Mouse (Mus musculus) stomach, postnatal 0 days (tissue): ENCODE measurements around the gene Pdgfa. TPM values are rescaled to one million over a fixed set of nuclear protein-coding genes. Genes with fewer than 3 reads are reported as not detected.
A peak's percentile ranks its signal among the peaks of the same experiment; 100 is the strongest.

Source experiments
- ATAC-seq: fragments of 200-750 bp; cut with Nextera tagmentation; 2 replicates; pipeline ENCODE4 v1.8.0; 2017; ENCODE audit not compliant: low FRiP score, low TSS enrichment
- DNase-seq: peaks from one replicate; pipeline ENCODE4 v3.0.0-alpha.2; 2016; ENCODE audit warnings: low spot score
- H3K27ac ChIP-seq: fragments of 300-500 bp; sonication (generic); replicated peaks from 2 replicates; pipeline ENCODE4 v1.5.1; 2014; ENCODE audit warnings: mild to moderate bottlenecking, control low read depth
- H3K27me3 ChIP-seq: fragments of 300-500 bp; sonication (generic); 2 replicates; pipeline ENCODE4 v1.6.1; 2014; ENCODE audit warnings: low read length; ENCODE audit not compliant: control insufficient read depth, insufficient read depth
- H3K36me3 ChIP-seq: fragments of 300-500 bp; sonication (generic); 2 replicates; pipeline ENCODE4 v1.6.1; 2014; ENCODE audit warnings: low read length, mixed read lengths; ENCODE audit not compliant: control insufficient read depth, insufficient read depth
- H3K4me1 ChIP-seq: fragments of 300-500 bp; sonication (generic); replicated peaks from 2 replicates; pipeline ENCODE4 v1.6.1; 2014; ENCODE audit warnings: antibody characterized with exemption; ENCODE audit not compliant: control insufficient read depth, insufficient read depth
- H3K4me2 ChIP-seq: fragments of 300-500 bp; sonication (generic); replicated peaks from 2 replicates; pipeline ENCODE4 v1.6.1; 2014; ENCODE audit warnings: low read depth, mild to moderate bottlenecking, control low read depth, moderate library complexity
- H3K4me3 ChIP-seq: fragments of 300-500 bp; sonication (generic); 2 replicates; pipeline ENCODE4 v1.5.1; 2014; ENCODE audit warnings: low read depth, low read length, control low read depth
- H3K9ac ChIP-seq: fragments of 300-500 bp; sonication (generic); 2 replicates; pipeline ENCODE4 v1.6.1; 2014; ENCODE audit warnings: mild to moderate bottlenecking, low read length, control low read depth, mixed read lengths
- H3K9me3 ChIP-seq: fragments of 300-500 bp; sonication (generic); 2 replicates; pipeline ENCODE4 v1.6.1; 2016; ENCODE audit warnings: low read length; ENCODE audit not compliant: control insufficient read depth
- CTCF ChIP-seq: IDR thresholded peaks from 2 replicates; pipeline ENCODE4 v1.5.1; 2016; ENCODE audit warnings: antibody characterized with exemption, low read depth, mild to moderate bottlenecking, moderate library complexity
- EP300 ChIP-seq: optimal IDR thresholded peaks from 2 replicates; pipeline ENCODE3; 2016; ENCODE audit warnings: antibody characterized with exemption
- whole genome bisulfite sequencing: fragments of 180-500 bp; shearing (Covaris S2); extraction: QIAGEN DNeasy Blood & Tissue Kit; methylation state at CpG from one replicate; pipeline ENCODE4 v1.1.7; 2014; 5-methylcytosine and 5-hydroxymethylcytosine counted together
- polyA plus RNA-seq: library from polyadenylated mRNA; unstranded; fragments of >200 nt; fragmentation: Nextera tagmentation; extraction: Ambion mirVana; gene quantifications from 2 replicates; pipeline ENCODE4 v1.2.1, GENCODE M21; 2015

The Pdgfa gene
- polyA plus RNA-seq, 1 experiment from 2014 or later, result 60.4 TPM

DNA sequence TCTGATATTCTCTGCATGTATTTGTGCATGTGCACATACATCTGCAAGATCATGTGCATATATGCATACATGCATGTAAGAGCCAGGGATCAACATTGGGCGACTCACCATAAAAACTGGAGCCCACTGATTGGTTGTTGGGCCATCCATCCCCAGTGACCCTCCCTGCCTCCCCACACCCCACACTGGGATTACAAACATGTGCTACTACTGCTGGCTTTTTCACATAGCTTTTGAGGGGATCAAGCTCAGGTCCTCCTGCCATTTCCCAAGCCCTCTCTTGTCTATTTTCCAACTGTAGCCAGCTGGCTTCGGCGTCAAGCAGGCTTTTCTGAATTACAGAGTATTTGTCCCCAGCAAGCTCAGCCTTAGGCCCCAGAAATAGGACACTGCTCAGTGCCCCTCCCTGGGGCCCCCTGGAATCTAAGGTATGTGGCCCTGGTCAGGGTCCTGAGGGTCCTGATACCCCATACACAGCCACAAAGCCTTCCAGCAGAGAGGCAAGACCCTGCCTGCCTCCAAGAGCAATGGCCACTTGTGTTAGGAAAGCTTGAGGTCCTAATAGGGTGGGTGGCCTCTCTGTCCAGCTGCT is 58.5 kb downstream of the Pdgfa start:
- no peaks in the 10 kb centered on the region for H3K27me3 ChIP-seq
- H3K36me3 ChIP-seq, result no peaks in the 10 kb centered on the region
- WGBS, result 48% methylated on average over 3 of the region's 3 CpGs
- no peak overlapping the region for H3K4me2 ChIP-seq
- no peaks in the 10 kb centered on the region for H3K4me1 ChIP-seq
- no peaks in the 10 kb centered on the region for H3K9me3 ChIP-seq
- ATAC-seq (no peak), DNase-seq (no peak)
- H3K4me3 ChIP-seq, result no peak overlapping the region
- H3K9ac ChIP-seq, result no peak overlapping the region
- no peak for TF ChIP-seq CTCF
- TF ChIP-seq EP300, result no peak
- no peak overlapping the region for H3K27ac ChIP-seq

DNA sequence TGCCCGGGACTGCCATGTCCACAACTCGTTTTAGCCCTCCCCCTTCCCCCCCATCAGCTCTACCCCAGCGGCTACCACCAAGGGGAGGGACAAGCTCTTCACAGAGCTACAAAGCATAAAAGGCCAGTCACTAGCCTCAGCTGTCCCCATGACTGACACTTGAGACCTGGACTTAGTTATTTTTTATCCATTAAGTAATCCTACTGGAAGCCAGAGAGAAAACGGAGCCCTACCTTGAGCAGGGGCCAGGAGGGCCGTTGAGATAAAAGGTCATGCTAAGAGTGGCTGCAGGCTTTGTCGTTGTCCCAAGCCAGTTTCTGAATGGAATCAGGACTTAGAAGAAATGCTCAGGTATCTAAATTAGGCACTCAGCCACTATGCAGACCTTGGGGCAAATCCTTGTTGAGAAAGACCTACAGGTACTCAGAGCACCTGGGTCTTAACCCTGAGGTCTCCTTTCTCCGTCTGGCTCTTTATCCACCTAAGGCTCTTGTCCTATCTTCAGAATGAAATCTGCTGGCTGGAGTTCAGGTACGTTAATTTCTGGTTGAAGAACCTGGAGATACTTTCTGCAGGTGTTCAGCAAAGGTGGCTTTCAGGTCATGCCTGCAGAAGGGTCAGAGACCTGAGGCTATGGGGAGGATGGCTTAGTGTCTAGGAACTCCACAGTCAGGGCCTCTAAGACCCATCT is 60.6 kb downstream of the Pdgfa start:
- Histone ChIP-seq H3K27ac (no peak overlapping the region), H3K4me3 (no peak overlapping the region), H3K36me3 (no peaks in the 10 kb centered on the region), H3K27me3 (no peaks in the 10 kb centered on the region), H3K9me3 (no peaks in the 10 kb centered on the region), H3K4me2 (no peak overlapping the region), H3K4me1 (no peaks in the 10 kb centered on the region), H3K9ac (no peak overlapping the region)
- DNase-seq (no peak), ATAC-seq (no peak)
- no peak for TF ChIP-seq CTCF
- TF ChIP-seq EP300, result no peak
- 74% methylated on average over 8 of the region's 8 CpGs for WGBS

DNA sequence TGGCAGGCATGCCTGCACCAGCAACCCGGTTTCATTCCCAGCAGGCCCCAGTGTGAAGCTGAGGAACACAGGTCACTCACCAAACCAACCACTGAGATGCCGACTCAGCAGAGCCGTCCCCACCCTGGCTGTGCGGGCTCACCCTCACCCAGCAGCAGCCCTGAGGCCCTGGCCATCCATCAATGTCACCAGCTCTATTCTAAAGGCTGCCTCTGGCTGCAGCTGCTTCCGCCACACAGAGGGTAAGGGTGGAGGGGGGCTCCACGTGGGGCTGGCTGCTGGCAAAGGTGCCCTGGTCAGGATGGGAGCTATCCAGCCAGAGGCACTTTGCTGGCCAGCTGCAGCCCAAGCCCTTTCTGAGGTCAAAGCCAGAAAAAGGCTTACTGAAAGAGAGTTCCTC is 62.6 kb downstream of the Pdgfa start:
- DNase-seq (peak; percentile 56), ATAC-seq (peak; percentile 59; the same call in 1 of the 2 replicates)
- Histone ChIP-seq H3K4me2 (no peak overlapping the region), H3K9ac (no peak overlapping the region), H3K4me3 (no peak overlapping the region), H3K27ac (no peak overlapping the region), H3K9me3 (no peaks in the 10 kb centered on the region), H3K36me3 (no peaks in the 10 kb centered on the region), H3K27me3 (no peaks in the 10 kb centered on the region), H3K4me1 (no peaks in the 10 kb centered on the region)
- TF ChIP-seq CTCF (no peak), EP300 (no peak)
- WGBS, result 12% methylated on average over 6 of the region's 6 CpGs

DNA sequence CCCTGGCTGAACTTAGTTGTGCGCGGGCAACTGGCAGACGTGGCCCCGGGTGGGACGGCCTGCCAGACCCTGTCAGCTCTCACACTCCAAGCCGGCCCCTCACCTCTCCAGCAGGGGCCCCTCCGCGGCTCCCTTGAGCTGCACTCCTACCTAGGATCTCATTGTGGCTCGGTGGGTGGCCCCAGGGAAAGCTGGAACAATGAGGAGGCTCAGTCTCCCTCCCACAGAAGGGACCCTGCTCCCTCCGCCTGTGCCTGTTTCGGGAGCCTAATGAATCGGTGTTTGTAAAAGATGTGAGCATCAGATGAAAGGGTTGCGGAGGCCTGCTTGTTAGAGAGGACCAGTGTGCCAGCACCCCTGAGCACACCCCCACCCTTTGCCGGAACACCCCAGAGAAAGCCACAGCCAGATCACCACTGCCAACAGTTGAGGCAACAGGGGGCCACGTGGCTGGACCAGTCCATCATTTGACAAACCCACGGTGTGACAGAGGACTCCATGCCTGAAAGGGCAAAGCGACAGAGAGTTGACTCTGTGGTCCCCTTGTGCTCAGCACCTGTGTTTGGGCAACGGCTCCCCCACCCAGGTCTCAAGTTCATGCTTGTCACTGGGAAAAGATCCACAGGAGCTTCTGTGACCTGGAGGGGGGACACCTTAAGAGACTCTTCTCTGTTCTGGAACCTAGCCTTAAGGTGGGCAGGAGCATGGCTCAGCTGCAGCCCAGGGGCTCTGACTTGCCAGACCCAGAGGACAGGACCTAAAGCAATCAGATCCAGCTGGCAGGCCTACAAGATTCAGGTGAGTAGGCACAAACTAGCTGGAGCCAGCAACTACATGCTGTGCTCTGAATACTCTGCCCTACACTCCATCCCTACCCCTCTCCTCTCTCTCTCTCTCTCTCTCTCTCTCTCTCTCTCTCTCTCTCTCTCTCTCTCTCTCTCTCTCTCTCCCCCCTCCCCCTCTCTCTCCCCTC is 64.4 kb downstream of the Pdgfa start:
- no peak for DNase-seq
- peak overlapping the region; percentile 23; the same call in 1 of the 2 replicates for H3K9ac ChIP-seq

DNA sequence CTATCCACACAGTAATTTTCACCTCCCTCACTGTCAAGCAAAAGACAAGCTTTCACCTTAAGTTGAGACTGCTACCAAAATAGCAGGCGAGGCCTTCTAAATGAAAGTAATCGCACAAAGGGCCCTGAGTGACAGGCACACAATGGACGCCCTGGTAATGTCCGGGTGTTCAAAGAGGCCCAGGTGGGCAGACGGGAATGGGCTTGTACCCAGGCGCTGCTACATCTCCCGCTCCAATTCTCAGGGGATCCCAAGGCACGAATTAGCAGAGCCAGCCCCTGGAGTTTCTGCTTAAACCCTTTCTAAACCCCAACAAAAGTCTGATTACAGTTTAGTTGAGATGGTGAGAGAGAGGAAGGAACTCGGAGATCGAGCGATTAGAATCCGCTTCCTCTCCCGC is 65.3 kb downstream of the Pdgfa start:
- ATAC-seq, result no peak
- H3K4me2 ChIP-seq, result no peak overlapping the region
- no peaks in the 10 kb centered on the region for H3K27me3 ChIP-seq
- H3K9me3 ChIP-seq, result no peaks in the 10 kb centered on the region
- no peaks in the 10 kb centered on the region for H3K4me1 ChIP-seq
- H3K27ac ChIP-seq, result no peak overlapping the region
- WGBS, result 50% methylated on average over 13 of the region's 13 CpGs
- H3K9ac ChIP-seq, result no peak overlapping the region
- no peaks in the 10 kb centered on the region for H3K36me3 ChIP-seq
- TF ChIP-seq CTCF, result no peak
- no peak for TF ChIP-seq EP300
- DNase-seq, result peak; percentile 30
- no peak overlapping the region for H3K4me3 ChIP-seq

More for the DNA sequence above, 64.4 kb downstream of the Pdgfa start:
- no peak for ATAC-seq
- no peak overlapping the region for H3K4me2 ChIP-seq
- TF ChIP-seq CTCF (no peak), EP300 (no peak)
- no peaks in the 10 kb centered on the region for H3K36me3 ChIP-seq
- no peaks in the 10 kb centered on the region for H3K27me3 ChIP-seq
- 28% methylated on average over 18 of the region's 18 CpGs for WGBS
- no peaks in the 10 kb centered on the region for H3K4me1 ChIP-seq
- no peak overlapping the region for H3K27ac ChIP-seq
- no peaks in the 10 kb centered on the region for H3K9me3 ChIP-seq
- H3K4me3 ChIP-seq, result no peak overlapping the region
